Mouse (Mus musculus): ENCODE measurements around the gene Cd4.

The Cd4 gene

DNA sequence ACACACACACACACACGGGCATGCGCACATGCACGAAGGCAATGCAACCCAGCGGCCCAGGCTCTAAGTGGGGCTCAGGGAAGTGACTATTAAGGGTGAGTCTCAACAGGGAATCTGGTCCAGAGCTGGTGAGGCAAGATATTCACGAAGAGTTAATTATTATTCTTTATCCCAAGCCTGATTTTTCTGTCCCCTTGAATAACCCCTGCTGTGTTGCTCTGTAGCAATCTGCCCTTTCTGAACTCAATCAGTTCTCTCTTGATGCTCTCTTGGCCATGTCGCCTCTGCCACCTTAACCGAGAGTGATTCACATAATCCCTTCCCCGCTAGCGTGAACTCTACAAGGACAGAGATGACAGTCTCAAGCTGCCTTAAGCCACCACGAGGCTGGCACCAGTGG lies 4.7 kb downstream of the Cd4 start:
- no peak for DNase-seq

DNA sequence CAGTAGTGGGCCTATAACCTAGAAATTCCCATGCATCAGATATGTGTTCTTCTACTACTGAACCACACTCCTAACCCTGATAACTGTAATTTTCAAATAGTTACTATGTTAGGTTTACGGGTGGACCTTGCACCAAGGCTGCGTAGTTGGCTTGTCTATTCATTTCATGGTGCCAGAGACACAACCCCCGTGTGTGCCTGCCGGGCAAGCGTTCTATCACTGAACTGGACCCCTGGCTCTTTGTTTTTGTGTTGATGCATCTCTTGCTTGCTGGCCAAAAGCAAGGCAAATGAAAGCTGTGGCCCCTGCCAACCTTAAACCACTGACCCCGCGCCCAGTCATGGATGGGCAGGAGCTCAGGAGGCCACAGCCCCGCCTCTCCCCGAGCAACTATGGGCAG lies 6.2 kb downstream of the Cd4 start:
- DNase-seq: no peak

DNA sequence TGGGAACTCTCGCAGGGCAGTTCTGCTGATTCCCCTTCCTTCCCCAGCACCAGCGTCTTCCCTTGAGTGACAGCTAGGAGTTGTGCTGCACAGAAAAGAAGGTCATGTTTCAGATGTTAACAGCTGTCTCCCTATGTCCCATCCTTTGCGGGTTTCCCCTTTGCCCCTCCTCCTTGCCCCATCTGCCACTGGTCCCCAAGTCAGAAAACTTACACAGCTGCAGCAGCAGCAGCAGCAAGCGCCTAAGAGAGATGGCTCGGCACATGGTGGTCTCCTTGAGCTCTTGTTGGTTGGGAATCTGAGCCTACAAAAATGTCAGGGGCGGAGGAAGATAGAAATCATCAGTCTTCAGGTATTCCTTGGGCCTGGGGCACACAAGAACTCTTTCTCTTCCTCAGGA lies 8.6 kb downstream of the Cd4 start:
- no peak for DNase-seq

DNA sequence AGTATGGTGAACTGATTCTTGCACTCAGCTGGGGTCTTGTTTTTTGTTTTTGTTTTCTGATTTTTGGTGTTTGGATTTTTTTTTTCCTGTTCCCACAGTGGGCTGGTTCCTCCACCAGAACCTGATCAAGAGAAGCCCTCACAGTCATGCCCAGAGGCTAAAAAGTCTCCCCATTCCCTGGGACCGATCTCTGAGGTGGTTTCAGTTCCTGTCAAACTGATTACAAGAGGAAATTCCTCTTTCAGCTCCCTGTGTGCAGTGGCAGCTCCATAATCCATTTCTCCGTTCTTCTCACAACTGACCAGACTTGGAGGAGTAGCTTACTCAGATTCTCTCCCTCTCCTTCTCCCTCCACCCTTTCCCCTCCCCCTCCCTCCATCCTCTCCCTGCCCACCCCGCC lies 13.7 kb downstream of the Cd4 start:
- no peak for DNase-seq

DNA sequence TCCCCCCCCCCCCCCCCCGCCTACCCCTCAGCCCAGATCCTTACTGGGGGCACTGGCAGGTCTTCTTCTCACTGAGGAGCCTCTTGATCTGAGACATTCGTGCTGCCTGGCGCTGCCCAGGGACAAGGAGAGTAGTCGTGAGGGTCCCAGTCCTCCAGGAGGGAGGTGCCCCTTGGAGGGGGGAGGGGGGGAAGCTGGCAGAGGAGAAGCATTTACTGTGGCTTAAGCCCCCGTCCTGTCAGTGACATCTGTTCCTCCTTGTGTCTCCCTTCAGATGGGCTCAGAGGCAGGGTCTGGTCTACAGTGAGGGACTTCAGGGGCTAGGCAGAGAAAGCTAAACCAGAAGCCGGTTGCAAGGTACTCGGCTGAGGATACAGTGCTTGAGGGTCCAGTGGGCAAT lies 21.5 kb downstream of the Cd4 start:
- no peak for DNase-seq

DNA sequence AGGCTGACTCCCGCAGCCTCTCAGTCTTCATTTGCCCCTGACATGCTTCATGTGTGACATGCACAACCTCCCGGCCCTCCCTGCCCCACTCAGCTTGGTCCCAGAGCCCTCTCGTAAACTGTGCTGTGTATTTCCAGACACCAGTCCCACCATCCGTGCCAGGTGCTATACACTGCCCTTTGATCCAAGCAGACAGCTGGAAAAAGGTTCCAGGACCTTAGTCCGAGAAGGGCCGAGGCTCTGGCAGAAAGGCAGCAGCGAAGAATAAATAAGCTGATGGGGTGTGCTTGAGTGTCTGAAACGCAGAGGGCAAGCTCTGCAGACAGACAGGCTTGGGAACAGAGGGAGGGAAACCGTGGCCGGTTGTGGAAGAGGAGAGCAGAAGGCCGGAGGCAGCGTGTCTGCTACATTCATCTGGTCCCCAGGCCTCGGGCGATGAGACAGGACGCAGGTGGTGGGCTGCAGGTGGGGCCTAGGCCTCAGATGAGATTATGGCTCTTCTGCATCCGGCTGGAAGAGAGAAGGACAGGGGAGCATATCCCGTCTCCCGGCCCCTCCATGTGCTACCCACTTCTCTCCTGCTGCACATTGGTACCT lies 22.2 kb downstream of the Cd4 start:
- DNase-seq: no peak

DNA sequence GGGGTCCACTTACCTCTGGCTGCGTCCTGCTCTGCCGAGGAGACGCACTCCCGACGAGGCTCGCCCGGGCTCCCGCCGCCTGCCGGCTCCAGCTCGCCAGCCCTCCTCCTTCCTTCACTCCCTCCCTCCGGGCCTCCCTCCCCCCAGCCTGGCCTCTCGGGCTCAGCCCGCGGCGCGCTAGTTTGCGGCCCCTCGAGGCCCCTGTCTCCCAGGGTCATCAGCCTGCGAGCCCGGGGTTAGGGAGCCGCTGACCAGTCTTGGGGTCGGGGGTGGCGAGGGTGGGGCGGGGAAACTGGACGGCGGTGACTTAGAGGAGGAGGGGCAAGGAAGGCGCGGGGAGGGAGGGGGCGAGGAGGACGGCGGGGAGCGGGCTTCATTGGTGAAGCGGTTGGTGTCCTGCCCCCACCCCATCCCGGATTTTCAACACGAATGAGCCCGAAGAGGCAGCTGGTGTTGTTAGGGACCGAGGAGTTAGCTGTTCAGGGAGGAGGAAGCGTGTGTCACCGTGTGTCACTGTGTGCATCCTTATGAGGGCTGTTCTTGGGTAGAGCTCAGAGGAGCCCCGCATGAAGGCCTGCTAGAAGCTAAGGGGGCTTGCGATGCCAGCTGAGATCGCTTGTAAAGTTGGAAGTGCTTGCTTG lies 24.2 kb downstream of the Cd4 start, which contains the start of gene Gpr162:
Gpr162 (minus strand) TSS at position 326 of the 641 bp plus-strand sequence.
- DNase-seq: peak in 1 of 2 experiments; percentile 29

DNA sequence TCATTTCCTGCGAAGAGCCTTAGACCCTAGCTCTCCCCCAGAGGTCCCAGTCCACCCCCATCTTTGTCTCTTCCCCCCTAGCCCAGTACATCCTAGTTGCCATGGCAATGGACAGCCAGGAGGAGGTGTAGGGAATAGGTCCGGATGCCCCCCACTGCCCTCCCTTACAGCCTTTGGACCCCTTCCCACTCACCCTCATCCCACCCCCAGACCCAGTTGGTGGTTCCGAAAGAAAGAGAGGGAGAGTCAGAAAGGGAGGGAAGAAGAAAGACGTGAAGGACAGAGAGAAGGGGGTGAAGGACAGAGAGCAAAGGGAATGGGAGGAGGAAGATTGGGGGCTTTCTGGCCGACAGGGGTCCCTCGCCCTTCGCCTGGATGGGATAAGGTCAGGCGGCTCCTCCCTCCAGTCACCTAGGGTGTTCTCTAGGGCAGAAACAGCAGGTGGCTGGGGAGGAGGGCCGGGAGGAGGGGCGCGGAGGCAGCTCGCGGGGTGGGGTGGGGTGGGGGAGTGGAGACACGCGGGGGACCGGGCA lies 24.8 kb downstream of the Cd4 start:
- no peak for DNase-seq

DNA sequence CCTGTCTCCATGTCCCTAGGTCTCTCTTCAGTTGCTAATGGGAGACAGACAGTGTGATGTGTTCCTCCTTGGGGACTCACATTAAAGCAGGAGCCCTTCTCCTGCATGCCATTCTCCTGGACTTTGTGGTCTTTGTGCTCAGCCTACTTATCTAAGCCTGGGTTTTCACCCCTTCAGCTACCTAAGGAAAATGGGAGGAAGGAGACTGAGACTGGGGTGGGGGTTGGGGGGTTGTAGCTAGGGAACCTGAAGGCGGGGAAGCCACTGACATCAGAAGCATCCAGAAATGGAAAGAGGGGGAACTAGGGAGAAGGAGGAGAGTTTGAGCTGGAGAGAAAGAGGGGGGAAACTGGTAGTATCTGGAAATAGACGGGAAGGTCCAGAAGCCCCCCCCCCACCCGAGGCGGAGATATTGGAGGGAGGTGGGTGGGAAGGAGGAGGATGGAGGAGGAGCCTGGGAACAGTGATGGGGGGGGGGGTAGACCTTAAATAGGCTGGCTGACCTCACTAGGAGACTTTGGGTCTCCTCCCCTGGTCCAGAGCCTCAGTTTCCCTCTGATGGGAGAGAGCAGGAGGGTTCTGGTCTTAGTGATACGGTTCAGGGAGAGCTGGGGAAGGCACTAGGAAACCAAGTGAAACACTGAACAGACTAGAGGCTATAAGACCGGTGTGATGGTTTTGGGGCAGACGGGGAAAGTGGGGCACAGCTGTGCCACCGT lies 25.5 kb downstream of the Cd4 start:
- no peak for DNase-seq

DNA sequence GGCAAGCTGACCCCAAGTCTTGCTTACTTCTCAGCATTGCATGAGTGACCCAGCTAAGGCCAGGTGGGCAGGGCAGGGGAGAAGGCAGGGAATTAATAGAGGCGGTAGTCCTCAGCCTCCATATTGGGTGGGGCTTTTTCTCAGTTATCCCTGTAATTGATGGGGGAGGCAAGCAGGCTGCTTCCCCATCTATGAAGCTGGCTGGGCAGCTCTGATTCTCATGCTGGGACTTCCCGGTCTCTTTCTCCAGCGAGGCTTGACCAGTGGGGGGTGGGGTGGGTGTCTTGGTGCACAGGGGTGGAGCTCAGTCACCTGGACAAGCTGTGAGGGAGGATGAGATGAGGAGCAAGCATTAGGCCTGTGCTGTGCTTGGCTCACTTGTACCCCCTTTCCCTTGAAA lies 26.2 kb downstream of the Cd4 start:
- no peak for DNase-seq

DNA sequence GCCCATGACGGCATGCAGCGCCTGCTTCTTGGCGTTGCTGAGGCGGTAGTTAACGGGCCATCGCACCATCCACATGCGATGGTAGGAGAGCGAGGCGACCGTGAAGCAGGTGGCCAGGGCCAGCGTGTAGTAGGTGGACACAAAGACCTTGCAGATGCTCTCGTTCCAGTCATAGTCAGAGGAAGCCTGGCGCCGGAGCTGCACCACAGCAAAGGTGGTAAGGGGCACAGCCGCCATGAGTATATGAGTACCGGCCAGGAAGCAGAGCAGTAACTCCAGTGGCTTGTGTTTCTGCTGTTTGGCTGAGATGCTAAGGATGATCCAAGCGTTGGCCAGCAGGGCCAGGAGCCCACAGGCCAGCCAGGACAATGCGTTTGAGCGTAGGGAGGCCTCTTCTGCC lies 26.8 kb downstream of the Cd4 start:
- no peak for DNase-seq

DNA sequence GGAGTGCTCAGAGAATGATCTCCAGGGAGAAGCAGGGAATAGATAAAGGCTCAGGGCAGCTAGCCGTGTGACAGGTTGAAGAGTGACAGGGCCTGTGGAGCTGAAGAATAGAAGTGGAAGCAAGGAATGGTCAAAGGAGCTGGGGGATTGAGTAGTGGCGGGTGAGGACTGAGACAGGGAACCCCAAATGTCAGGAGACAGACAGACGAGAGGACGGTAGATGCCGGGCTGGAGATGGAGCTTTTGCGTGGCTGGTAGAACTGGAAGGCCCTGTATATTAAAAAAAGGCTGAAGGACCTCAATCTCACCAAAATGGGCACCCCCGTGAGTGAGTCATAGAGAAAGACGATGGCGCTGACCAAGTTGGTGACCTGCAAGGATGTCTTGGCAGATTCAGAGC lies 27.5 kb downstream of the Cd4 start:
- no peak for DNase-seq

DNA sequence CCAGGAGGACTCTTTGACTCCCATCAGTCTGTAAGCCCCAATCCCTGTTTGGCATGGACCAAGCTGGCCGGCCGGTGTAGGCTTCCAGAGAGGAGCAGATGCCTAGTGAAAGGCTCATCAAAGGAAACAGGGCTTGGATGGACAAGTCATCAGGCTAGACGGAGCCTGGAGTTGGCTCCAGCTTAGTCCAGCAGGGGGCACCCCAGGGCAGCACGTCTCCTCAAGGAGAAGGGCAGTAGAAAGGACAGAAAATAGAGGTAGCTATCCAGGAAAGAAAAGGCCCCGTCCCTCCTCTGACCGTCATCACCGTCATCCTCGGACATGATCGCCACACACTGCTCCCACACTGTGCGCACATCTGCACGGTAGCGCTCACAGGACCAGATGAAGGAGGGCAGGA lies 28.3 kb downstream of the Cd4 start:
- DNase-seq: peak; percentile 65 to 89

DNA sequence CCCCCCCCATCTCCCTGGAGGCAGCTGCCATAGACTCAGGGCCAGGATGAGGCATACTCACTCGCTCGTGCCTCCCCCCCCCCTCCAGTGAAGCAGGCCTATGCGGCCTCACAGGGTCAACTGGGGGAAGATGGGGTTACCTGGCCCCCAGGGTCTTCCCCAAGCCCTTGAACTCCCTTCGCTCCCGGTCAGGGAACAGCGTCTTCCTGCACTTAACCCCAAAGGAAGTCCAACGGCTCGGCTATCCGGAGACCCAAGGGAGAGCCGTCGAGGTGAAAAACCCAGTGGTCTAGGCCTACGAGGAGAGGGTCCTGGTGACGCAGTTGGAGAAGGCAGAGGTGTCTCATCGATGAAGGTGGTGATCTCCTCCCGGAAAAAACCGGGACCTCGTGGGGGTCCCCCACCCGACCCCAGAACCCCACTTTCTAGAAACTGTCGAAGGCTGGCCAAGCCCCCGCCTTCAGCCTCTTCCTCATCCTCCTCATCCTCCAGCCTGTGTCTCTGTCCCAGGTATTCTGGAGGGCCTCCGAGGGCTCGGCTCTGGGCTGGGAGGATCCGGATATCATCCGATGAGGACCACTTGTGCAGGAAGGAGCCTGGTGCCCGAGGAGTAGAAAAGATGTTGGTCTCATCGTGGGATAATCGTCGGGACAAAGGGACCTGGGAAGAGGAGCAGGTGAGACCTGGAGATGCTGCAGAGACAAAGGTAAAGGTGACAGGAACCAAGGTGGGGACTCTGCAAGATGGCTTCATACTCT lies 29.3 kb downstream of the Cd4 start:
- no peak for DNase-seq

DNA sequence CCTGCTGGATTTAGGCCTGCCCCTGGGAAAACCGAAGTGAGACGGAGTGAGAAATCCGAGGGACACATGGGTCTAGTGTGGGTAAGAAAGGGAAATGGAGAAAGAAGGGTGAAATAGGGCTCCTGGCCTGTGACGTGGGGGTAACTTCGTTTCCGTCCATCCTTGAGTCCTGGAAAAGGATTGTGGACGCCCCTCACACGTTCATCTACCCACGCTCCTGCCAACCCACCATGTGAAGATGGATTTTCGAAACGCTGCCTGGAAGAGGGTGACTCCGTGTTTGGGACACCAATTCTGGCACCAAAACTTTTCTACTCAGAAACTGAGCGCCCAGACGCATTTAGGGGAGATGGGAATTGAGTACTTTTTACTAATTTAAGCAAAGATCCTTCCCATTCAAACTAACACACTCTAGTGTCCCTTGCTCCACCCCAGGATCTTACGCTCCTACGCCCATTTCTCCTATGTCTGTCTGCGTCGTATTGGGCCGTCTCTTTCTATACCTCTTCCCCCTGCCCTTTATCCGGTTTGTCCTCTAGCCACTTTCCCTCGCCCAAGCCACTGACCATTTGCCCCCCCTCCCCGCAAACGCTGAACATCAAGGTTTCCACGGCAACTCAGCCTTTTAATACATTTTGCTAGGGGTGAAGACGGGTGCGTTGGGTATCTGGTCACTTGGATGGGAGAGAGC lies 30.0 kb downstream of the Cd4 start:
- DNase-seq: no peak

DNA sequence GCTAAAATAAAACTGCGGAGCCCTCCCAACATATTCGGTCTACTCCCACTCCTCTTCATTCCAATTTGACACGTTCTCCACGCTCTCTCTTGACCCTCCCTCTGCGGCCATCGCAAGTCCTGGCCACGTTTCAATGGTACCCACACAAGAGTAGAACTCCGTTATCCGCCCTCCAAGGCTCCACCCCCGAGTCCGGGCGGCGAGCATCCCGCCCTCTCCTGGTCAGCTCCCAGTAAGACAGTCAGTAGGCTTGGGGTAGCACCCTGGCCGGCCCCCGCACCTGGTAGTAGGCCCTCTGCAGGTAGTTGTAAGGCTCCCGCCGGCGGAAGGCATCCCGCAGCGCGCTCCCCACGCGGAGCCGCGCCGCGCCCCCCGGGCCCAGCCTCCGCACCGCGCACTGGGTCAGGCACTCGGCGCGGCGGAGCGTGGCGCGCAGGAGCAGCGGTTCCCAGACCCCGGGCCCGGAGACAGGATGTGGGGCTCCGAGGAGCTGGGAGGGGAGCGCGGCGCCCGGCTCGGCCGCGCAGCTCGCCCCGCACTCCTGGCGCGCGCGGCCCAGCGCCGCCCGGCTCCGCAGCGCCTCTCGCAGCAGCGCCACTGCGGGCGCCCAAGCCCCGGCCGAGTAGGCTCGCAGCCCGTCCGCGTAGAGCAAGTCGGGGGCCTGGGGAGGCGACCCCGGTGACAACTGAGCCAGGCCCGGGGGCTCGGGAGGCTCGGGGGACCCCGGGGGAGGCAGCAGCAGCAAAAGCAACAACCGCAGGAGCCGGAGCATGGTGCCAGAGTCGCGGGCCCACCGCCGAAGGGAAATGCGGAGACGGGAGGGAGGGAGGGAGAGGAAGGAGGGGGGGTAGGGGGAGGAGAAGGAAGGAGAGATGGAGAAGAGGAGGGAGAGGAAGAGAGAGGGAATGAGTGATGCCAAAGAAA lies 30.8 kb downstream of the Cd4 start, which contains the start of gene P3h3:
P3h3 (minus strand) TSS at position 837 of the 924 bp plus-strand sequence.
- peak; percentile 62 to 72 for DNase-seq

DNA sequence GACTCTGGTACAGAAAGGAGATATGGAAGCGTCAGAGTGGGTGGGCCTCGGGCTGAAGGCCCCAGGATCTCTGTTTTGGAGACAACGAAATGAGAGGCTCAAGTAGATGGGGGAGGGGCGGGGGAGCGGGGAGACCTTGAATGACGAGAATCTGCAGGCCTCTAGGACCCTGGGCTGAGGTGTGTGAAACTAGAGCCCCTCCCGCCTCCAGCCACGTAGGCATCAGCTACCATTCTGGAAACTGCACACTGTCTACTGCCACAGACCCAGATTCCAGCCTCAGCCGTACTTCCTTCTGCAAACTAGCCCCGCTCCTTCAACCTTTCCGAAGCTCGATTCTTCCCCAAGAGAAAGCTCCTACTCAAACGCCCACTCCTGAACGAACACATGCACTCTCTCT lies 31.7 kb downstream of the Cd4 start:
- DNase-seq: no peak

DNA sequence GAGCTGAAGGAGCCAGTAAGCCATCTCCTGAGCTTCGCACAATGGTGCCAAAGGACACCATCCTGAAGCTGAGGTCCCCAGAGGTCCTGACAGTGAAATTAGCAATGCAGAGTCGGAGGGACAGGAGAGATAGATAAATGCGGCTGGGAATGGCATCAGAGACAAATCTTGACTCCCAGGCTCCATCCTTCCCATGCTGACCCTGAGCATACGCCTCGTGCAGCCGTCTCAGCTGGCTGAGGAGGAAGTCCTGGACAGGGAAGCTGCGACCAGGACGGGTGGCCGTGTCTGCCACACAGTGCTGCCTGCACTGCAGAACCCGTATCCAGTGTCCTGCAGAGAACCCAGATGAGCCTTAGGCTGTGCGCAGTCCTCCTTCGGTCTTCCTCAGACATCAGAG lies 33.4 kb downstream of the Cd4 start:
- no peak for DNase-seq

DNA sequence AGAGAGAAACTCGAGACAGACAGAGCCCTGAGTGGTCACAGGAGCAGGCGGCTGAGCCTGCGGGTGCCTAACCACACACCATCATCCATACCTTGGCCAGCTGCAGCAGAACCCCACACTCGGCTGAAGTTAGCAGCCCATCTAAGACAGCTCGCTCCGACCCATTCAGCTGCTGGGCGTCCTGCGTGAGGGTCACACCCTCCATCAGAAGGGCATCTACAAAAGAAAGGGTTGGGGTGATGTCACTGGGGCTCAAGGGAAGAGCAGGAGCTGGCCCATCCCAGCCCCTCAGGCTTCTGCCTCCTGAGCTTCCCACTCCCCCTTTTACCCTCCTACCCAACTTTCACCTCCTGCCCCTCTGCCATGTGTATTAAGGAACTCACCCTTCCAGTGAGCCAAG lies 37.5 kb downstream of the Cd4 start:
- no peak for DNase-seq

DNA sequence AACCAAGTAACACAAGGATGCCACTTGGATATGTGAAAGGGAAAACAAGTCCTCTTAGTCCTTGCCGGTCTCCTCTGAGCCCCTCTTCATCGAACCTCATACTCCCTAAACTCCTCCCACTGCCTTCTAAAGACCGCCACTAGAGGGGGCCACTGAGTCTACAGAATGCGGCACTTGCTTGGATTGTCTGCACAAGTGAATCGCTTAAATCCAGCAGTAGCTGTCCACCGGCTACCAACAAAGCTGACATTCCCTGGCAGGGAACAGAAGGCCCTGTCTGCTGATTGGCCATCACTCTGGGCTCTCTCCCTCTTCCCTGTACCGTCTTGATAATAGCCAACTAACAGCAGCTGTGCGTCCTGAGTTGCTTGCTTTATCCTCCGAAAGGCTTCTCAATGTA lies 40.7 kb downstream of the Cd4 start:
- peak; percentile 67 to 91 for DNase-seq
